Mouse (Mus musculus) neural tube, embryonic 11.5 days (tissue): ENCODE measurements at regions not wholly inside any gene's neighbourhood (a gene's known extent, or its start where the extent isn't known, plus 50 kb on each side); places are given as distances from the start of the nearest gene placed in this dataset.
"Not testable (repeated sequence)": the region's sequence is repeated elsewhere in the genome, so short reads cannot be mapped to it uniquely, and the experiment has no call there.

Experiments
- ATAC-seq: fragments of 200-750 bp; cut with Nextera tagmentation; 2 replicates; pipeline ENCODE4 v1.8.0; 2017; ENCODE audit warnings: moderate number of reproducible peaks, mild to moderate bottlenecking, moderate TSS enrichment, moderate library complexity; ENCODE audit not compliant: insufficient read depth, low FRiP score, low TSS enrichment
- DNase-seq: peaks from one replicate; pipeline ENCODE4 v3.0.0-alpha.2; 2015; ENCODE audit warnings: low spot score
- H3K27ac ChIP-seq: fragments of 300-500 bp; sonication (generic); 2 replicates; pipeline ENCODE4 v1.5.1; 2014; ENCODE audit warnings: low read depth, mild to moderate bottlenecking, low read length
- H3K27me3 ChIP-seq: fragments of 300-500 bp; sonication (generic); 2 replicates; pipeline ENCODE4 v1.6.1; 2014; ENCODE audit warnings: mild to moderate bottlenecking, low read length, mixed read lengths; ENCODE audit not compliant: control insufficient read depth, insufficient read depth
- H3K36me3 ChIP-seq: fragments of 300-500 bp; sonication (generic); 2 replicates; pipeline ENCODE4 v1.6.1; 2014; ENCODE audit warnings: mild to moderate bottlenecking, low read length, moderate library complexity, mixed read lengths; ENCODE audit not compliant: control insufficient read depth, insufficient read depth
- H3K4me1 ChIP-seq: fragments of 300-500 bp; sonication (generic); 2 replicates; pipeline ENCODE4 v1.6.1; 2014; ENCODE audit warnings: low read length, mixed read lengths; ENCODE audit not compliant: control insufficient read depth, insufficient read depth
- H3K4me2 ChIP-seq: fragments of 300-500 bp; sonication (generic); 2 replicates; pipeline ENCODE4 v1.6.1; 2014; ENCODE audit warnings: low read depth, mild to moderate bottlenecking, moderate library complexity
- H3K4me3 ChIP-seq: fragments of 300-500 bp; sonication (generic); 2 replicates; pipeline ENCODE4 v1.5.1; 2014; ENCODE audit warnings: low read depth, low read length
- H3K9ac ChIP-seq: fragments of 300-500 bp; sonication (generic); 2 replicates; pipeline ENCODE4 v1.6.1; 2014; ENCODE audit warnings: mild to moderate bottlenecking, low read length
- H3K9me3 ChIP-seq: fragments of 300-500 bp; sonication (generic); 2 replicates; pipeline ENCODE4 v1.6.1; 2016; ENCODE audit warnings: low read length; ENCODE audit not compliant: control insufficient read depth
- WGBS: fragments of 180-500 bp; shearing (Covaris S2); extraction: QIAGEN DNeasy Blood & Tissue Kit; methylation state at CpG from one replicate; pipeline ENCODE4 v1.1.7; 2014; 5-methylcytosine and 5-hydroxymethylcytosine counted together

DNA sequence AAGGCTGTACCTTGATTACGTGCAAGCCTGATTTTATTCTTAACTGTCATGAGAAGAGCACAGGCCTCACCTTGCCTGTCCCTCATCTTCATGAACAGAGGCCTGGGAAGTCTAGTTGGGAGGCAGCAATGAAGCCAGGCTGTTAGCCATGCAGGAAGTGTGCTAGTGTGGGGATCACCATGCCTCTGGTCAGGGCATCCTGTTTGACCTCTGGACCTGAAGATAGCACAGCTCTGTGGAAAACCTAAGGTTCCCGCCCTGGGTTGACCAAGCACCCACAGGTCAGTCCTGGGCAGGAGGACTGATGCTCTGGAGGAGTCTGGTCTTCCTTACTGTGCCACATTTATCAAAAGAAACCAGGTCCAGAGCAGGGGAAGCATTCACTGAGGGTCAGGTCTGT, 157.6 kb downstream of the Gm906 start:
- WGBS, result 79% methylated on average over 2 of the region's 2 CpGs
- Histone ChIP-seq H3K36me3 (no peaks in the 10 kb centered on the region), H3K27me3 (no peaks in the 10 kb centered on the region), H3K4me1 (no peaks in the 10 kb centered on the region), H3K4me3 (no peak overlapping the region), H3K9ac (no peak overlapping the region), H3K4me2 (no peak overlapping the region), H3K9me3 (no peaks in the 10 kb centered on the region), H3K27ac (no peak overlapping the region)
- DNase-seq (no peak), ATAC-seq (no peak)

DNA sequence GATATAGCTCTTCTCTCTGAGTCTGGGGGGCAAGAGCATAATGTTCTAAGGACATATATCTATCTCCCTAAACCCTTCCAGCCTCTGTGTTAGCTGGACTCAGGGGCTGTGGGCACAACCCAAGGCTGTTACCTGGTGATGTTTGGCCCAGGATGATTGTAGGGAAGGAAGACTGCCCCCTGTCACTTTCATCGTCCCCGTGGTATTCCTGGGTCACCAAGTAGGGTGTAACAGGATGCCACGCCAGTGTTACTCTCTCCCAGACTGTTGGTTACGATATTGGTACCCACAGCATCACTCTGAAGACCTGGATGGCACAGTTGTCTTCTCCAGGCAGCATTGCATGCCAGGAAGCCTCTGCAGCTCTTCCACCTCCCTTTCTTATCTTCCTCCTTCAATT, 185.3 kb downstream of the Gm906 start:
- no peak overlapping the region for H3K4me3 ChIP-seq

GRCm38 (mm10) chr13:50064365-50064764, 185.7 kb downstream of the Gm906 start:
- WGBS, result 67% methylated on average over 2 of the region's 2 CpGs
- DNase-seq, H3K9ac ChIP-seq, H3K27me3 ChIP-seq, H3K4me3 ChIP-seq, ATAC-seq, H3K36me3 ChIP-seq, H3K4me2 ChIP-seq, H3K4me1 ChIP-seq, H3K9me3 ChIP-seq, H3K27ac ChIP-seq: not testable (repeated sequence)

More for the DNA sequence above, 185.3 kb downstream of the Gm906 start:
- ATAC-seq, result no peak
- Histone ChIP-seq H3K27ac (no peak overlapping the region), H3K4me1 (no peaks in the 10 kb centered on the region), H3K36me3 (no peaks in the 10 kb centered on the region), H3K27me3 (no peaks in the 10 kb centered on the region), H3K9me3 (no peaks in the 10 kb centered on the region), H3K4me2 (no peak overlapping the region), H3K9ac (no peak overlapping the region)
- WGBS, result 81% methylated on average over 4 of the region's 4 CpGs
- no peak for DNase-seq

DNA sequence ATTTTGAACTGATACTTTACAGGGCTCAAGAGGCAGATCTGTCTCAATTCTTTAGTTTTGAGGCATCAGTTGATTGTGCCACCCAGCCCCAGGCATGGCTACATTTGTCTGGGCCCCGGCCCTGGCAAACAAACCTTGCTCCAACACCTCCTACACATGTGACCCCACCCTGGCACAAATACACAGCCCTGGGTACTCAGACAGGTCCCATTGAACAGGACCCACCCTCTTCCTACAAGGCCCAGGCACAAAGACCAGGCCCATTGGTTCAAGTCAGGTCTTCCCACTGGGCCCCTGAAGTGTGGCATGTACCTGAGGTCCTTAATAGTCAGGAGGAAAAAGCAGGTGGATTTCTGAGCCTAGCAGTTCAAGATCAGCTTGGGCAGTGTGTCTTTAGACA, 190.4 kb downstream of the Gm906 start:
- not testable (repeated sequence) for H3K4me1 ChIP-seq, ATAC-seq, H3K27ac ChIP-seq, H3K9ac ChIP-seq, H3K4me3 ChIP-seq, H3K36me3 ChIP-seq, DNase-seq, H3K9me3 ChIP-seq, H3K27me3 ChIP-seq, H3K4me2 ChIP-seq
- 82% methylated on average over 1 of the region's 1 CpGs for WGBS

GRCm38 (mm10) chr13:50059054-50059453, 191.1 kb downstream of the Gm906 start:
- not testable (repeated sequence) for H3K36me3 ChIP-seq, H3K4me3 ChIP-seq, H3K27ac ChIP-seq, H3K4me2 ChIP-seq, H3K27me3 ChIP-seq, ATAC-seq, H3K4me1 ChIP-seq, H3K9me3 ChIP-seq, DNase-seq, H3K9ac ChIP-seq
- WGBS, result 94% methylated on average over 2 of the region's 2 CpGs

DNA sequence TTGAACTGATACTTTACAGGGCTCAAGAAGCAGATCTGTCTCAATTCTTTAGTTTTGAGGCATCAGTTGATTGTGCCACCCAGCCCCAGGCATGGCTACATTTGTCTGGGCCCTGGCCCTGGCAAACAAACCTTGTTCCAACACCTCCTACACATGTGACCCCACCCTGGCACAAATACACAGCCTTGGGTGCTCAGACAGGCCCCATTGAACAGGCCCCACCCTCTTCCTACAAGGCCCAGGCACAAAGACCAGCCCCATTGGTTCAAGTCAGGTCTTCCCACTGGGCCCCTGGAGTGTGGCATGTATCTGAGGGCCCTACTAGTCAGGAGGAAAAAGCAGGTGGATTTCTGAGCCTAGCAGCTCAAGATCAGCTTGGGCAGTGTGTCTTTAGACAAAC, 198.4 kb downstream of the Gm906 start:
- not testable (repeated sequence) for H3K9me3 ChIP-seq, H3K4me1 ChIP-seq, H3K4me2 ChIP-seq, H3K9ac ChIP-seq, H3K4me3 ChIP-seq, DNase-seq, H3K36me3 ChIP-seq, ATAC-seq, H3K27me3 ChIP-seq, H3K27ac ChIP-seq

- 88% methylated on average over 3 of the region's 3 CpGs for WGBS
- H3K4me2 ChIP-seq, H3K4me1 ChIP-seq, H3K36me3 ChIP-seq, H3K27me3 ChIP-seq, H3K9ac ChIP-seq, H3K27ac ChIP-seq, H3K9me3 ChIP-seq, DNase-seq, H3K4me3 ChIP-seq, ATAC-seq: not testable (repeated sequence)
Observed at GRCm38 (mm10) chr13:50051110-50051509, 199.0 kb downstream of the Gm906 start.

GRCm38 (mm10) chr13:50031757-50032156, 218.4 kb downstream of the Gm906 start:
- H3K4me3 ChIP-seq, result no peak overlapping the region
- WGBS, result 21% methylated on average over 1 of the region's 1 CpGs
- no peak overlapping the region for H3K9ac ChIP-seq
- ATAC-seq (no peak), DNase-seq (no peak)
- no peak overlapping the region for H3K4me2 ChIP-seq
- no peaks in the 10 kb centered on the region for H3K36me3 ChIP-seq
- H3K27me3 ChIP-seq, result no peaks in the 10 kb centered on the region
- no peak overlapping the region for H3K27ac ChIP-seq
- H3K9me3 ChIP-seq, result no peaks in the 10 kb centered on the region
- H3K4me1 ChIP-seq, result no peaks in the 10 kb centered on the region

DNA sequence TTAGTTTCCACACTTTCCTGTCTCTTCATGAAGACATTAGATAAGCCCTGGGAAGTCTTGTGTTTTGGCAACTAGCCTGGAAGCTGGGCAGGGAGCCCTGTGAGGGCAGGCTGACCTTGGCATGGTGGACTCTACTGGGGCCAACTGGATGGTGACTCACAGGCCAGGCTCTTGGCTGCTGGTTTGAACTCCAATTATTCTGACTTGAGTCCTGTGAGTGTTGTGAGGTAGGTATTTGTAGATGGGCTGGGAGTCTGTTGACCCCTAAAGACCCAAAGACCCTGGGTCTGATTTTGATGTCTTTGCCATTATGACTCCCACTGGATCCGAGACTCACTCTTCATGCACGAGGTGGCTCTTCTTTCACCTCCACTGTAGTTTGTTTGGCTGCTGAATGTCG, 208.9 kb upstream of the Gm30302 start:
- not testable (repeated sequence) for H3K9me3 ChIP-seq, H3K9ac ChIP-seq, DNase-seq, H3K27me3 ChIP-seq, H3K27ac ChIP-seq, H3K4me1 ChIP-seq, ATAC-seq, H3K4me3 ChIP-seq, H3K36me3 ChIP-seq, H3K4me2 ChIP-seq
- WGBS, result 84% methylated on average over 3 of the region's 3 CpGs
